Mouse (Mus musculus) ES-Bruce4 (cell line): ENCODE data around the gene Tsks. TPM values are rescaled to one million over a fixed set of nuclear protein-coding genes. Genes with fewer than 3 reads are reported as not detected.
A peak's percentile ranks its signal among the peaks of the same experiment; 100 is the strongest.

Source experiments
- H3K27ac ChIP-seq: 2 replicates; pipeline ENCODE4 v1.5.1; 2012; ENCODE audit warnings: low read length, inconsistent platforms; ENCODE audit not compliant: insufficient read depth
- H3K27me3 ChIP-seq: 2 replicates; pipeline ENCODE4 v1.6.1; 2012; ENCODE audit warnings: mild to moderate bottlenecking, low read length, inconsistent platforms; ENCODE audit not compliant: control insufficient read depth, poor library complexity, insufficient read depth, severe bottlenecking
- H3K36me3 ChIP-seq: 2 replicates; pipeline ENCODE4 v1.6.1; 2012; ENCODE audit warnings: inconsistent platforms, mild to moderate bottlenecking, low read length, moderate library complexity; ENCODE audit not compliant: control insufficient read depth, poor library complexity, insufficient read depth, severe bottlenecking
- H3K4me1 ChIP-seq: one replicate; pipeline ENCODE4 v1.8.1; 2011; ENCODE audit warnings: low read length; ENCODE audit not compliant: control insufficient read depth, insufficient read depth
- H3K4me3 ChIP-seq: 2 replicates; pipeline ENCODE4 v1.5.1; 2011; ENCODE audit warnings: low read depth, mild to moderate bottlenecking, low read length
- H3K9ac ChIP-seq: 2 replicates; pipeline ENCODE4 v1.6.1; 2012; ENCODE audit warnings: low read depth, mild to moderate bottlenecking, inconsistent platforms; ENCODE audit not compliant: poor library complexity, severe bottlenecking
- H3K9me3 ChIP-seq: replicated peaks from 2 replicates; pipeline ENCODE4 v1.6.1; 2012; ENCODE audit warnings: mild to moderate bottlenecking, low read length, inconsistent platforms; ENCODE audit not compliant: control insufficient read depth, poor library complexity, insufficient read depth, severe bottlenecking
- CTCF ChIP-seq: IDR thresholded peaks from one replicate; pipeline ENCODE4 v1.8.1; 2011; ENCODE audit warnings: low read depth, low read length
- EP300 ChIP-seq: IDR thresholded peaks from 2 replicates; pipeline ENCODE4 v1.6.1; 2011; ENCODE audit warnings: low read depth, low read length; ENCODE audit not compliant: insufficient read depth
- POLR2A ChIP-seq: IDR thresholded peaks from one replicate; pipeline ENCODE4 v1.8.1; 2011; ENCODE audit warnings: low read length; ENCODE audit not compliant: insufficient read depth
- polyA plus RNA-seq: library from polyadenylated mRNA; stranded (reverse); fragments of >200 nt; gene quantifications from 2 replicates; pipeline ENCODE4 v1.2.4, GENCODE M21; 2011; ENCODE audit warnings: low read depth; ENCODE audit not compliant: missing spikeins, insufficient read depth, insufficient read length

Tsks gene
- polyA plus RNA-seq, 1 experiment: not detected

DNA sequence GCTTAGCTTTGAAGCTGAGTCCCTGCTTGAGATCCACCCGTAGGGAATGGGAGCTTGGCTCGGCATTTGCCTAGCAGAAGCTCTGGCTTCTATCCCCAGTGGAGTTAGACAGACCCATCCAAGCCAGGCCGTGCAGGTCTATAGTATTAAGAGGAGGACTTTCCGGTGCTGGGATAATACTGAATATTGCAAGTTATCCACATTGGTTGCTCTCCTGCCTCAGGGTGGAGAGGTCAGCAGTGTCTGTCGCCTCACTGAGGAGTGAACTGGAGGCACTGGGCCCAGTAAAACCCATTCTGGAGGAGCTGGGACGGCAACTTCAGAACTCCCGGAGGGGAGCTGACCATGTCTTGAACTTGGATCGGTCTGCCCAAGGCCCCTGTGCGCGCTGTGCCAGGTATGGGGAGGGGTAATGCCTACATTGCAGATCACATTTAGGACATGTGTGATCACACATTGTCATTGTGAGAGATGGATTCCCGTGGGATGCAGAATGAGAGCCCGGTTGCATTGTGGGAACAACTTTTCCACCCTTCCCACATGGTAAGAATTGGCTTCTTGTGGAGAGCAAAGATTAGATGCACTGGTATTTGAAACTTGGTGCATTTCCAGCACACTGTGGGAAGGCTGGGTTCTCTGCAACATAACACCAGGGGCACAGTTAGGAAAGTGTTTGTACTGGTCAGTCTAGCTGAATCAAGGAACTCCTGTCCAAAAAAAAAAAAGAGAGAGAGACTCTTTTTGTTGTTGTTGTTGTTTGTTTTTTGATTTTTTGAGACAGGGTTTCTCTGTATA is 11.3 kb downstream of the Tsks start:
- no peaks in the 10 kb centered on the region for H3K27me3 ChIP-seq
- peaks cover 2% of the 10 kb centered on the region for H3K4me1 ChIP-seq
- peaks cover 7% of the 10 kb centered on the region; the same call in 1 of the 2 replicates for H3K36me3 ChIP-seq
- no peak overlapping the region for H3K4me3 ChIP-seq
- no peak for TF ChIP-seq CTCF
- TF ChIP-seq EP300: no peak
- TF ChIP-seq POLR2A: no peak
- H3K9me3 ChIP-seq: no peaks in the 10 kb centered on the region
- H3K9ac ChIP-seq: no peak overlapping the region
- no peak overlapping the region for H3K27ac ChIP-seq

DNA sequence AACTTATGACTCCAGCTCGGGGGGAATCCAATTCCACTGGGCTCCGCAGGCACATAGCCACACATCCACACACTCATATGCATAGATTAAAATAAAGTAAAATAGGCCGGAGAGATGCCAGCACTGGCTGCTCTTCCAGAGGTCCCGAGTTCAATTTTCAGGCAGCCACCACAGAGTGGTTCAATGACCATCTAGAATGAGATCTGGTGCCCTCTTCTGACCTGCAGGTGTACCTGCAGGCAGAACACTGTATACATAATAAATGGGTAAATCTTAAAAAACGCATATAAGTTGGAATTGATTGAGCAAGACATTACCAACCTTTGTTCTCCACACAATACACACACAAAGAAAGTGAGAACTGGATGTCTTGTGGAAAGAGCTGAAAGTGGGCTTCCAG is 12.6 kb downstream of the Tsks start:
- no peaks in the 10 kb centered on the region for H3K27me3 ChIP-seq
- H3K9ac ChIP-seq: no peak overlapping the region
- H3K36me3 ChIP-seq: peaks cover 10% of the 10 kb centered on the region; the same call in 1 of the 2 replicates
- H3K4me1 ChIP-seq: peaks cover 2% of the 10 kb centered on the region
- TF ChIP-seq EP300 (no peak), CTCF (peak; percentile 41)
- no peak overlapping the region for H3K4me3 ChIP-seq
- H3K27ac ChIP-seq: no peak overlapping the region
- H3K9me3 ChIP-seq: no peaks in the 10 kb centered on the region

DNA sequence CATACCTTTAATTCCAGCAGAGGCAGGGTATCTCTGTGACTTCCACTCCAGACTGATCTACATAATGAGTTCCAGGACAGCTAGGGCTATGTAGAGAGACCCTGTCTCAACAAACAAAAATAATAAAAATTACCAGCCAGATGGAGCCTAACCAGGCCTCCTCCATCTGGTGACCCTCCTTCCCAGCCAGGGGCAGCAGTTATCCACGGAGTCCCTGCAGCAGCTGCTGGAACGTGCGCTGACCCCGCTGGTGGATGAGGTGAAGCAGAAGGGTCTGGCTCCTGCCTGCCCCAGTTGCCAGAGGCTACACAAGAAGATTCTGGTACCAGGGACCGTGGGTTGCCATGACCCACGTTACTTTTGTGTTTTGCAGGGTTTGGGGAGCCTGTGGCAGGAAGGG is 13.3 kb downstream of the Tsks start:
- TF ChIP-seq EP300: no peak
- TF ChIP-seq POLR2A: no peak
- no peak for TF ChIP-seq CTCF
- Histone ChIP-seq H3K9ac (no peak overlapping the region), H3K27me3 (no peaks in the 10 kb centered on the region), H3K4me3 (no peak overlapping the region), H3K36me3 (peaks cover 14% of the 10 kb centered on the region), H3K4me1 (peaks cover 2% of the 10 kb centered on the region), H3K9me3 (no peaks in the 10 kb centered on the region), H3K27ac (no peak overlapping the region)

DNA sequence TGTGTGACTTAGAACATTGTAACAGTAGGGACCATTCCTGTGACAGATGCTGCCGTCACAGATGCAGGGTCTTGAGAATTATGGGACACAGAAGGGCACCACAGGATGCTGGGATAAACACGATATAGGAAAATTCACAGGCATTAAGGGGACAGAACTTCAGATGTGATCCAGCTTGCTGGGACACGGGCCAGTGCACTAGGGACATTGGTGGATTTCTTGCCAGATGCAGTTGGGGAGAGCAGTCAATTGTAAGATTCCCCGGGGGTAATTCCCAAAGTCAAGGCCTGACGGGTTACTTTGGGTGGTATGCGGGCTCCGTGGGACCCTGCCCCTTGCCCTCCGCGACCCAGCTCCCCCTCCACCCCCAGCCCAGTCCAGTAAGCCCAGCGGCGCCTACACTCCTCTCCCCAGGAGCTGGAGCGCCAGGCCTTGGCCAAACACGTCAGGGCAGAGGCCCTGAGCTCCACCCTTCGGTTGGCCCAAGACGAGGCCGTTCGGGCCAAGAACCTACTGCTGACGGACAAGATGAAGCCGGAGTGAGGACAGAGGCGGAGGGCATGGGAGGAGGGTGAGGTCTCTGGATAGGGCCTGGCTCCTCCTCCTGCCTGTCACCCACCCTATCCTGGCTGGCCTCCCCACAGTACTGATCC is 14.3 kb downstream of the Tsks start:
- Histone ChIP-seq H3K9ac (no peak overlapping the region), H3K27me3 (no peaks in the 10 kb centered on the region), H3K9me3 (no peaks in the 10 kb centered on the region), H3K4me1 (peaks cover 2% of the 10 kb centered on the region), H3K27ac (no peak overlapping the region), H3K36me3 (peaks cover 23% of the 10 kb centered on the region), H3K4me3 (no peak overlapping the region)
- TF ChIP-seq EP300: no peak
- no peak for TF ChIP-seq CTCF
- TF ChIP-seq POLR2A: no peak

DNA sequence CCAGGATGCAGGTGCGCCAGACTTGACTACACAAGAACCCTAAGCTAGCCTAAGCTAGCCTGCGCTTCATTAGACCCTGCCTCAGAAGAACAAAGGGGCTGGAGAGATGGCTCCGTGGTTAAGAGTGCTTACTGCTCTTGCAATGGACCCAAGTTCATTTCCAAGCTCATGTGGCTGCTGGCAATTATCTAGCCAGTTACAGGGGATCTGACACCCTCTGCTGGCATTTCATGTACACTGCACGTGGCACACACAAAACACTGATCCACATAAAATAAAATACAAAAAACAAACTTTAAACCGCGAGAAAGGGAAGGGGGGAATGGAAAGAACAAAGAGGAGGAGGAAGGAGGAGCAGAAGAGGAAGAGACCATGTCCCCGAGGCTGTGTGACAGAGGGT is 15.2 kb downstream of the Tsks start:
- Histone ChIP-seq H3K9ac (no peak overlapping the region), H3K27me3 (no peaks in the 10 kb centered on the region), H3K4me3 (no peak overlapping the region), H3K36me3 (peaks cover 23% of the 10 kb centered on the region), H3K27ac (no peak overlapping the region), H3K9me3 (no peaks in the 10 kb centered on the region), H3K4me1 (peaks cover 2% of the 10 kb centered on the region)
- TF ChIP-seq CTCF (peak; percentile 34), POLR2A (no peak)

DNA sequence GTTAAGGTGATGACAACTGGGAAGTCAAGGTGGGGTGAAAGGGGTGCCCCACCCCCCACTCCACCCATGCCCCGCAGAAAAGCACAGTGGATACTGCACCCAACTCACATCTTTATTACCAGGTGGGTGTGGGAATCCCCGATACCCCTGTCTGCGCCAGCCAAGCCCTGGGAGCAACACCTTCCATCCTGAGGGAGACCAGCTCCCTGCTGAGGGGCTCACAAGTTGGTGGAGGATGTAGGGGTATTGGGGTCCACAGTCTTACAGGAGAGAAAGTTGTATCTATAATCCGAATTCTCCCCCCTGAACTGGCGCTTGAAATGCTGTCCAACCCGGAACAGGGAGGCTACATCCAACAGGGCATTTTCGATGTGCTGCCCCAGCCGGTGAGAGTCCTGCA is 16.3 kb downstream of the Tsks start:
- H3K9me3 ChIP-seq: no peaks in the 10 kb centered on the region

More for the DNA sequence above, 16.3 kb downstream of the Tsks start:
- H3K27me3 ChIP-seq: no peaks in the 10 kb centered on the region
- no peak for TF ChIP-seq POLR2A
- TF ChIP-seq EP300: no peak
- TF ChIP-seq CTCF: no peak
- no peak overlapping the region for H3K27ac ChIP-seq
- H3K4me1 ChIP-seq: no peaks in the 10 kb centered on the region
- no peak overlapping the region for H3K9ac ChIP-seq
- no peak overlapping the region for H3K4me3 ChIP-seq
- peaks cover 30% of the 10 kb centered on the region for H3K36me3 ChIP-seq
